Mouse (Mus musculus): Measurements from ENCODE around the gene Olfr279.
"Not testable (repeated sequence)": the region's sequence is repeated elsewhere in the genome, so short reads cannot be mapped to it uniquely, and the experiment has no call there.

Olfr279 gene

DNA sequence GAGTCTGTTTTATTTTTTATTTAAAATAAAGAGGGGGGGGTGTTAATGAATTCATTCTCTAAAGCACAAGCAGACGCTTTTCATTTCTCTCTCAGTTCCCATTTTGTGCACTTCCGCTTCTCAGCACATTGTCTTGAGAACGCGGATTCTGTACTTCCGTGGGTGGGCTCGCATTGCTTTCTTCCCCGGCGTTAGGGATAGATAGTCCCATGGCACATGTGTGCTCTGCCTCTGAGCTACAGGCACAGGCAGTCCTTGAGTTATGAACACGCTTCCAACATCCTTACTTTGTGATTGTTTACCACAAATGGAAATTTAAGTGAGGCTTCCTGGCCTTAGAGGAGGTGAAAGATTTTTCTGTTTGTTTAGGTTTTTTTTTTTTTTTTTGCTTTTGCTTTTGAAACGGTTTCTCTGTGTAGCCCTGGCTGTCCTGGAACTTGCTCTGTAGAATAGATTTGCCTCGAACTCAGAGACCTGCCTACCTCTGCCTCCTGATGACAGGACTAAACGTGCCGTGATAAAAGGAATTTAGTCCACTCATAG lies 19.3 kb downstream of the Olfr279 start:
- no peak for DNase-seq (ENCODE audit: low spot score in 2 of 2)

DNA sequence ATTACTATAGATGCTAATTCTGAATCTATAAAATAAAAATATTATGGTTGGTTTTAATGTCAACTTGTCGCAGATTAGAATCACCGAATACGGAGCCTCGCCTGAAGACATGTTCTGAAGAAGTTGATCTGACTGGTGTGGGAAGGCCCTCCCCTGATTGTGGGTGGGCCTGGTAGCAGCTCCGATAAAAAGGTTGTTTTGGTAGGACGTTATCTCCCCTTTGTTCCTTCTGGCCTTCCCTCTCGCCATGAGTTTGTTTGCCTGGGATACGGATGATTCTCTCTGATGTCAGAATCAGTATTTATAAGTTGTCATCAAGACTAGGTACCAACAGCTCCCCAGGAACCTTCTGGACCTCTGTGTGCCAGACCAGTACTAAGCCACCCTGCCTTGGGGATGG lies 20.0 kb downstream of the Olfr279 start:
- no peak for DNase-seq (ENCODE audit: low spot score in 2 of 2)

DNA sequence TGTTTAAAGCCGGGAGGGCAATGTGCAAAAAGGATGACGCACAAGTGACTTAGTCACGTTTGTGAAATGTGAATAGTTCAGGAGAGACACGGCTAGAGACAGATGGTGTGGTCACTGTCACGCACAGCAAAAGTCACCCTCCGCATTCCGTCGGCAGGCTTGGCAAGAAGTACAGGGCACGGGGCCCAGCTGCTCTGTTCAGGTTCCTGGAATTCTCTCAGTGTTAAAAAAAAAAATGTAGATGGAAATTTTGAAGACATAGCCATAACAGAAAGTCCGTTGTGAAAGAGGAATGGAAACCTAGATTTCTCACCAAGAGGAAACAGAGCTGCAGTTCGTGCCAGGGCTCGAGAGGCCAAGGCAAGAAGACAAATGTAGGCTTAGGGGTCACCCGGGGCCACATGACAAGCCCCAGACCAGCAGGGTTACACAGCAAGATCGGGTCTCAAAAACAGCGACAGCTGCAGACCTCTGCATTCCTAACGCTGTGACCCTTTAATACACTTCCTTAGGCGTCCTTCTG lies 20.7 kb downstream of the Olfr279 start:
- peak; percentile 39 to 46 for DNase-seq (ENCODE audit: low spot score in 2 of 2)

DNA sequence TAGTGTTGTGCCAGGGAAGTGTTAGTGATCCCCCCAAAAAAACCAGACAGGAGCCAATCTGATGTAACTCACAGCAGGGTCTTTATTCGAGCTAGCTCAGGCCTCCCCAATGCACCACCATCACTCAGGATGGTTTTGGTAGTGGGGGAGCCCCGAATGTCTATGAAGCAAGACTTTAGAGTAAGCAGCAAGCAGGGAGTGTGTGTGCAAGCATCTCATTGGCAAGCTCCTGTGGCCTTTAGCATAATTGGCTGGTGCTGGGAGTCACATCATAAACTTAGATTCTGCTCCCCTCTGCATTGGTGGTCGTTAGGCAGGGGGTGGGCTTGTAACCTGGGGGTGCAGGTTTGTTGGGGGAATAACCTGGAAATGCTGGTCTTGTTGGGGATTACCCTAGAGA lies 21.5 kb downstream of the Olfr279 start:
- not testable (repeated sequence) for DNase-seq (ENCODE audit: low spot score in 2 of 2)

DNA sequence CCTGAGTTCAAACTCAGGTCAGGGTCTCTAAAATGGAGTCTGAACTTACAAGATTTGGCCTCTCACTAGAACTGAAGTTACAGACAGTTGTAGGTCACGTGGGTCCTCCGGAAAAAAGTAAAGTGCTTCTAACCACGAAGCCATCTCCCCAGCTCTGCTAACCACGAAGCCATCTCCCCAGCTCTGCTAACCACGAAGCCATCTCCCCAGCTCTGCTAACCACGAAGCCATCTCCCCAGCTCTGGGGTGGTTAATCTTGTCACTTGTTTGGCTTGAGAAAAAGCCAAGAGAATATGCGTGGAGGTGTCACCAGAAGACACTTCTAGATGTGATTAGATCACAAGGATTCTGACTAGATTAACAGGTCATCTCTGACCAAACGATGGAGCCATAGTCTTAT lies 21.9 kb downstream of the Olfr279 start:
- DNase-seq (ENCODE audit: low spot score in 2 of 2), result no peak

DNA sequence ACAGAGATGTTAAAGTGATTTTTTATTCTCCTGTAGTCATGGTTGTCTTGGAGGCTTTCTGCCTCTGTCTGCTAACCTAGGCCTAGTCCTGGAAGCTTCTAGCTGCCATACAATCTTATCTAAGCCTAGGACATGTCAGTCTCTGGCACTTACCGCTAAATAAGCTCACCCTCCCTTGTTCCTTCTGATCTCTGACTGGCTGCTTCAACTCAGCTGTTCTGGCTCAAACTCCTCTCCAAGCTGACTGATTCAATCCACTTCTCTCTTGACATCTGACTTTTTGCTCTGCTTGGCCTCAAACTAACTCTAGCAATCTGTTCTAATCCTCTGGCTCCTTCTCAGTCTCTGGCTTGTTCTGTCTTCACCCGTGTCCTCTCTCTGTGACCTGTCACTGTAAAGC lies 22.6 kb downstream of the Olfr279 start:
- DNase-seq (ENCODE audit: low spot score in 2 of 2), result not testable (repeated sequence)

DNA sequence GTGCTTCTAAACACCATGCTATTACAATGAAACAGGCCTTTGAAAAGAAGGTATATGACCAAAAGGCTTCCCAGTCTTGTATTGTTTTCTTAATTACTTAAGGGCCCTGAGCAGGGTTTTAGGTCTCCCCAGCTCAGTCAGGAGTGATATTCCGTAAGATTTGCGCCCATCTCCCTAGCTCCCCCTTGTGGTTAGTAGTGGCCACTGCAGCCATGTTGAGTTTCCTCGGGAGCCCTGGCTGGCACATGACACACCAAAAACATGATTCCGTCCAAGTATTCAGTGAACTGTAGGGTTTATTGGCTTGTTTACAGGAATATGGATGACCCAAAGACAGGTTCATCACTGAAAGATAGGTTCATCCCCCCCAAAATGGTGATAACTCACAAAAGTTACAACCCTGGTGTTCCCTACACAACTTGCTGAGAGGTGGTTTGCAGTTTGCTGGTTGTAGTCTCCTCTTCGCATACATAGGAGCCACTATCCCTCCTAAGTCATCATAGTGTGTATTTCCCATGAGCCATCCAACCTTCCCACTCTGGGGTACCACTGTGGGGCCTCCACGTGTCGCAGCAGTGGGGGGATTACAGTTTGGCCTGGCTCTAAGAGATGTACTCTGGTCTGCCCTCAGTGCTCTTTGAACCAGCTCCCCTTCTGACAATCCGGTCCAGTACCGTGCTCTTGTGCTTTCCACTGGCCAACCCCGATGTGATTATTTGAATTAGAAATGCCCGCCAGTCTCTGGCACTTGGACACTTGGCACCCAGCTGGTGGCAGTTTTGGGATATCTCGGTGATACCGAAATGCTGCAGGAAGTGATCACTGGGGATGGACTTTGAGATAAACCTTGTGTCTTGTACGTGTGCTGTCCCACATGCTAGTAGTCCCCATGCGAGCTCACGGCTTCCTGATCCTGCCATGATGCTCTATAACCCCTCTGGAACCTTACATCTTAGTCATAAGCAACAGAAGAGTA lies 25.5 kb downstream of the Olfr279 start:
- DNase-seq (ENCODE audit: low spot score in 2 of 2), result peak; percentile 61 to 63

DNA sequence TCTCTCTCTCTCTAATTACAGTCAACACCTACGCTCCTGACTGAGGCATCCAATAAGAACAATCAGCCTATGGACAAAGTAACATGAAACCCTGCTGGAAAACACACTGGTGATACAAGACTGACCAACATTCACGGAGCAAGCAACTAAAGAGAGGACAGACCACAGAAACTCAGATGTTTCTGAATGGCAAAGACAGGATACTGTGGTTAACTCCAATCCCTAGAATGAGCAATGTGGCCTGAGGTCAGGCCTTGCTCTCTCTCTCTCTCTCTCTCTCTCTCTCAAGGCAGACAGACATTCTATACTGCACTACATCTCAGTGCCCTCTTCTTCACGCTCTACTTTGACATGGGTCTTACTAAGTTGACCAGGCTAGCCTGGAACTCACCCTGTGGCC lies 29.0 kb downstream of the Olfr279 start:
- DNase-seq (ENCODE audit: low spot score in 2 of 2), result no peak

DNA sequence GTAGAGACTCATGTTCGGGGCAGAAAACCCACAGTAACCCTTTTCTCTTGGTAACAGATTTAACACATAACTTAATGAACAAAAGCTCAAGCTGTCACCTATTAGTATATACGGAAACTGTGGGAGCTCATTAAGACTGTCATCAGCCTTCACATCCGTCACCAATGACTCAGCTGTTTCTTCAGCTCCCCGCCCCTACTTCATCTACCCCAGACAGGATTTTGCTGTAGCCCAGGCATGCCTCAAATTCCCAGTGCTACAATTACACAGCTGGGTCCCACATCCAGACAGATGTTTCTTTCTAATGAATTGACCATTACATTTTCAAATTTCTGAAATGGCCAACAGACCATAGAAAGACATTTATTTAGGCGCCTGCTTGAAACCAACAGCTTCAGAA lies 33.9 kb downstream of the Olfr279 start:
- no peak for DNase-seq (ENCODE audit: low spot score in 2 of 2)

DNA sequence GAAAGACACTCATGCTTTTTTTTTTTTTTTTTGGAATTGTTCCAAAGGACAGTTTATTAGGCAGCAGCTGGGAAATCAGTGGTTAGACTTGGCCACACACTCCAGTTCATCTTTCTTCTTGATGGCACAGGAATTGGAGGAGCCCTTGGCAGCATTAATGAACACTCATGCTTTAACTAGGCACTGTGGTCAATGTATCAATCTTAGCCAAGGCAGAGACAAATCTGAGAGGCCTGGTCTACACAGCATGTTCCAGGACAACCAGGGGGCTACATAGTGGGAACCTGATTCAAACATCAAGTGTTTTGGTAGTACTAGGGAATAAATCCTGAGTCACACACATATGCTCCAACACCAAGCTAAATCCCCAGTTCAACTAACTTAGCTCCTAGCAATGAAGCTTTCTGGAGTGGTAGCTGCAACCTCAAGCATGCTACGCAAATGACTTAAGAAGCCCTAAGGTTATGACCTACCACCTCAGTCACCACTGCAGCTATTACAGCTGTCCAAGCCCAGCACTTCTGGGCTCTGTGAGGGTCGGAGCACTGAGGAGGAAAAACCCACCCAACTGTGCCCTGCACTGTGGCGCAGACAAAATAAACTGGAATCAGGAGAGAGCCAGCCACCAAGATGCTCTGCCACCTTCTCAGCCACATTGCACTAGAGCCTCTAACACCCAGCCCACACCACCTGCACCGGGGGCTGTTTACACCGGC lies 35.0 kb downstream of the Olfr279 start:
- no peak for DNase-seq (ENCODE audit: low spot score in 2 of 2)

DNA sequence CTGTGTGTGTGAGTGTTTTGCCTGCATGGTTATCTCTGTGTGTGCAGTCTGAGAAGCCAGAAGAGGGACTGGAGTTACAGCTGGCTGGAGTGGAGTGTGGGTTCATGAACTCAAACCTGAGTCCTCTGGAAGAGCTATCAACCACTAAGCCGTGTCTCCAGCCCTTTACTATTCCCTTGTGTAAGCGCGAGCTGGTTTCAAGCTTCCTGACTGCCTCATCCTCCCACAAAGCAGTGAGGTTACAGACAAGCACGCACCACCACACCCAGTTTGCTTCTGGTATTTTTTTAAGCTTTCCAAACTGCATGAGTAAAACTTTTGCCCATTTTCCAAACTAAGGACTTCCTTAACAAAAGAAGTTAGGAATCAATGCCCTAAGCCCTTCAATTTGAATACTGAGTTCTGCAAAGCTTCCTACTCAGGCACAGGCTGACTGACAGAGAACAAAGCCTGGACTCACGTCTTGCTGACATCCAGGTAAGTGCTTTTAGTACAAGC lies 35.9 kb downstream of the Olfr279 start:
- DNase-seq (ENCODE audit: low spot score in 2 of 2), result no peak

DNA sequence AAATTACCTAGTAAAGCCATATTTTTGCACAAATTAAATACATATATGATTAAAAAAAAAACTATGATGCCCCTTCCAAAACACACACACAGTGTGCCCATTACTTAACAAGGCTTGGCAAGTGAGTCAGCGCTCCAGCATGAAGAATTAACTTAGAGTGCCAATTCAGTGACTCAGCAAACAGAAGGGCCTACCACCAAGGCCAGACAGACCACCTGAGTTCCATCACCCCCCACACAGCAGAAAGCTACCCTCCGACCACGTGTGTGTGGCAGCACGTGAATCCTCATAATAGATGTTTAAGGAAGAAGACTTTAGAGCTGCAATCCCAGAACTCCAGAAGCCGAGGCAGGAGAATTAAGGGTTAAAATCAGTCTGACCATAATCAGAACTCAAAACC lies 40.1 kb downstream of the Olfr279 start:
- peak in 1 of 2 experiments; percentile 26 for DNase-seq (ENCODE audit: low spot score in 2 of 2)

DNA sequence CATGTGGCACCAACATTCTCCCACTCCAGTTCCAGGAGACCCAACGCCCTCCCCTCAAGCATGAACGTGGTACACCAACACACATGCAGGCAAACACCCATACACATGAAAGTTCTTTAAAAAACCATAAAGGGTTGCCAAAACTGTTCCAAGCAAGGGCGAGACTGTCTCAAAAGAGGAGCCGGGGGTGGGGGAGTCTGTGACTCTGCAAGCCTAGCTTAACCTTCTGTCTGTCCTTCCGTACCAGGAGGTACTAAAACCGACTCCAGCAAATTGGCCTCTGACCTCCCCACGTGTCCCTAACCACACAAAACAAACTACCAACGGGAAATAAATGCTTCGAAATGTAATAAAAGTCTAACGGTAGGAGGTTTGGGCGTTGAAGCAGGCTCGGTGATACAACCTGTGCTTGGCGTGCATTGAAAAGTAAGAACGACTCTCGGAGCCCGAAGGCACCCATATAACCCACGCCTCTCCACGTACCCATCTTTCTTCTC lies 40.9 kb downstream of the Olfr279 start:
- DNase-seq (ENCODE audit: low spot score in 2 of 2), result no peak

DNA sequence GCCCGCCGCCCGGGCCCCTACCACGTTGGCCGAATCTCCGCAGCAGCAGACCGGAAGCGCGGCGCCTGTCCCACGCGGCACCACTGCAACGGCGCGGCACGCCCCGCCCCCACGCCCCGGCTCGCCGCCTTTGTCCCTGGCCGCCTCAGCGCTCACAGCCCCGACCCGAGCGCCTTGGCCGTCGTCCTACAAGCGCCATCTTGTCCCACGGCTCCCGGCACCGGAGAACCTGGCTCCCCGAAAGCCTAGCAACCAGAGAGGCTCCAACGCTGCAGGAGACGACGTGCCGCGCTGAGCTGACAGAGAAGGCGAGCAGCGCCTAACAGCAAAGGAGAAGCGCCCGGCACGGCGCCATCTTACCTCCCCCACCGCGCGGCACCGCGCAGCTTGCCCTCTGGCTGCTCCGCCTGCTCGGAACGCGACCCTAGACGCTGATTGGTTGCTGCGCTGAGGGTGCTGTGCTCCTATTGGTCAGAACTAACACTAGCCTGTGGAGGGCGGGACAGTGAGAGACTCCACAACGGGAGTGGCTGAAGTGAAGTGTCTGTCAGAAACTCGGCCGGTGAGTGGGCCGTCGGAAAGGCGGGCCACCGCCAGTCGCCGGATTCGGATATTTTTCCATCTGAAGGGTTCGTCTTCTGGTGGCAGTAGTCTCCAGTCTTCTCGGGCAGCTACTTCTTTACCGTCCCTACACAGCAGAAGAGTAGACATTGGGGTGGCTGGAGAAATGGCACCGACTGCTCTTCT lies 41.9 kb downstream of the Olfr279 start, which contains the start of gene Kansl2:
TSS of gene Kansl2 (minus strand) at position 384 of the 747 bp plus-strand sequence.
- peak; percentile 98 to 99 for DNase-seq (ENCODE audit: low spot score in 2 of 2)

DNA sequence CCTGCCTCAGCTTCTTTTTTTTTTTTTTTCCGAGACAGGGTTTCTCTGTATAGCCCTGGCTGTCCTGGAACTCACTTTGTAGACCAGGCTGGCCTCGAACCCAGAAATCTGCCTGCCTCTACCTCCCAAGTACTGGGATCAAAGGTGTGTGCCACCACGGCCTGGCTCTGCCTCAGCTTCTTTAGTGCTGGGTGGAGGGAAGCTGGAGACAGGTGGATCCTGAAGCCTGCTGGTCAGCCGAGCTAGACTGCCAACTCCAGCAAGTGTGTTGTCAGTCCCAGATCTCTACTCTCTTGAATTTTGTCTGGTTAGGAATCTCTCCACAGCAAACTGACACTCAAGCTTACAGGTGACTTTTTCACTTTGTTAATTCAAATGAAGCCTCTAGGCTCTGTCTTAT lies 43.7 kb downstream of the Olfr279 start:
- DNase-seq (ENCODE audit: low spot score in 2 of 2), result no peak

DNA sequence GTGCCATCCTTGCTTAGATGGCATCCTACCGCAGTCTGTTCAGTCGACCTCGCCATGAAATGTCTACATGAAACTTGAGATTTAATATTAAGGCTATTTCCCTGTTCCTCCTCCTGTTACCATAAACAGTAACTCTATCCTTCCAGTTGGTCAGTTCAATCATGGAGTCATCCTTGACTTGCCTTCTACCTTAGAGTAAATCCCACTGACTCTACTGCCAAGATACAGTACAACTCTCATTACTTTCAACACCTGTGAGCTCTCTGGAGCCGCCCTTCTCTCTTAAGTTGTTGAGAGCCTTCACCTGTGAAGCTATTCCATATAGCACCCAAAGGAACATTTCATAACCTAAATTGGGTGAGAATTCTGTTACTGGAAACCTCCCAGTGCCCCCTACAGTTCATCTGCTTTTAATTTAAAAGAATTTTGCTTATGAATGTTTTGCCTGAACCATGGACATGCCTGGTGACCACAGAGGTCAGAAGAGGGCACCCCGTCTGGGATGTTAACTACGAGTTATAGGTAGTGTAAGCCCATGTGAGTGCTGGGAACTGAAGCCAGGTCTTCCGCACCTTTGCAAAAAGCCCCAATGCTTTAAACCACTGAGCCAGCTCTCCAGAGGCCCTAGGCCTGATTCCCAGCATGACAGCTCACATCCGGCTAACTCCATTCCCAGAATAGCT lies 44.8 kb downstream of the Olfr279 start:
- DNase-seq (ENCODE audit: low spot score in 2 of 2), result no peak

DNA sequence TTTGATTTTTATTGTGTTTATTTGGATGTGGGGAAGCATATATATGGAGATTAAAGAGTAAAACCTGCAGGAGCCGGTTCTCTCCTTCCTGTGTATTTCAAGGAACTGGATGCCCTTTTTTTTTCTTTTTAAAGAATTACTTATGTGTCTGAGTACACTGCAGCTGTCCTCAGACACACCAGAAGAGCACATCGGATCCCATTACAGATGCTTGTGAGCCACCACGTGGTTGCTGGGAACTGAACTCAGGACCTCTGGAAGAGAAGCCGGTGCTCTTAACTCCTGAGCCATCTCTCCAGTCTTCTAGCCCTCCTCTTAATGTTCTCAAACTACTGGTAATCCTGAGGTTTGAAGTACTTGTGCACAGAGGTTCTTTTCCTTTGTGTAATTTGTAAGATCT lies 45.7 kb downstream of the Olfr279 start:
- DNase-seq (ENCODE audit: low spot score in 2 of 2), result no peak

DNA sequence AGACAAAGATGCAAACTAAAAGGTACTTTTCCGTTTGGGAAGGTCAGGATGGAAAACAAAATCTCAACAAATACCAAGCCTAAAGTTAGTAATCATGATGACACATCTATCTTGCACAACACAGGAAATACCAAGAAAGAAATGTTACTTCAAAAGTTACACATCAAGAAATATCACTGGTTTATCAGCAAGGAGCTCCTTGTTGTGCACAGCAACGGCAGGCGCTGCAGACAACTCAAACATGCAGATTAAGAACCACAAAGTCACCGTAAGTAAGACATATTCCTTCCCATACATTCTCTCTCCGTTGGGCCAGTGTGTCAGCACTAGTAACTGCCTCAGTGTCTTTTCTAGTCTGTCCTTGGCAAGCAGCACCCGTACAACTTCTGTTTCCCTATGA lies 48.9 kb downstream of the Olfr279 start:
- no peak for DNase-seq (ENCODE audit: low spot score in 2 of 2)

DNA sequence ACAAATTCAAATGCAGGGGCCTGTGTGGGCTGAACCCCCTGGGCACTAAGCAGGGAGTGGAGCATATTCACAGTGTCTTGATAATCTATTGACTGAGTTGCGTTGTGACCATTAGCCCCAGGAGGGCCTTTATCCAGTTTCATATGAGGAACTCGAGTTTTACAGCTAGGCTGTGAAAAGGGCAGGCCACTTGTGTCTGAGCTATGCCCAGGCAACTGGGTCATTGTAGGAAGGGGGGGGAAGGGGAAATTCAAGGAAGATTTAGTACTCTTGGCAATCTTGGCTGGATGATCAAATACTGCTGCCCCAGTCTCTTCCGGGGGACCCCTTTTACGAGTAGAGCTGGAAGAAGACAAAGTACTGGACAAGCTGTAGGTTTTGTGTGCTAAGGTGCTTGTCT lies 51.1 kb downstream of the Olfr279 start:
- no peak for DNase-seq (ENCODE audit: low spot score in 2 of 2)

DNA sequence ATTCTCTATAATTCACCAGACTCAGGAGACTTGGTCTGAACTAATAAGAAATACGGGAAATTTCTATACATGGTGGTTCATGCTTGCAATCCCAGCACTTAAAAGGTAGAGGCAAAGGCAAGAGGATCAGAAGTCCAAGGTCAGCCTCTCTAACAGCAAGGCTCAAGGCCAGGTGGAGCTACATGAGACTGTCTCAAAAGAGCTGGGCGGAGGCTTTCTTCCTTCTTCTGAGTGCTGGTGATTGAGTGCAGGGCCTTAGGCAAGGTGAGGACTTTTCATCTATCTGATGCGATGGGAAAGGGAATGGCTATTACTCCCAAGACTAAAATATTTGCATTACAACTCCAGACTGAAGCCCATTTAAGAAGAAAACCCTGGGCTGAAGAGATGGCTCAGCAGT lies 52.9 kb downstream of the Olfr279 start:
- DNase-seq (ENCODE audit: low spot score in 2 of 2), result no peak

DNA sequence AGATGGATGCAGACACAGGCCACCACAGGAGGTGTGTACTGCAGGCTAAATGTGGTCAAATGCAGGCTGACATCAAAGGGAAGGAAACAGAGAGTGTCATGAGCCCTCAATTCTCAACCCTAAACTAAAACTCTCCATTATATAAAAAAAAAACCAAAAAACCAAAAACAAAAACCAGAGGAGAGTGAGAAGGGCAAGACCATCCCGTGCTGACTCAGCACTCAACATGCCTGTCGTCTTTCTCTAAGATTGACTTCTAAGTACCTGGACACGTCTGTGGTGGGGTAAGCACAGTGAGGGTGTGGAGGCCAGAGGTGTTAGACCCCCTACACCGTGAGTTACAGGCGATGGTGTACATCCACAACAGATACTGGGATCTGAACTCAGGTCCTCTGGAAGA lies 54.6 kb downstream of the Olfr279 start:
- no peak for DNase-seq (ENCODE audit: low spot score in 2 of 2)

All from right cerebral cortex, adult 2 months (tissue).